Mouse (Mus musculus): Measurements from ENCODE around the gene Cacna2d4. TPM values are rescaled to one million over a fixed set of nuclear protein-coding genes. Genes with fewer than 3 reads are reported as not detected.

Gene Cacna2d4
- polyA plus RNA-seq, 1 experiment from 2014 or later, result 0.05 TPM

- 39% methylated on average over 7 of the region's 7 CpGs for WGBS
- H3K9ac ChIP-seq (ENCODE audit: low read length), result no peak overlapping the region
- no peak overlapping the region for H3K4me2 ChIP-seq
- H3K4me1 ChIP-seq (ENCODE audit: control insufficient read depth, insufficient read depth, low read length), result peaks cover 11% of the 10 kb centered on the region
- H3K4me3 ChIP-seq (ENCODE audit: low read depth, low read length), result no peak overlapping the region
- no peak overlapping the region for H3K27ac ChIP-seq (ENCODE audit: low read depth, low read length)
- H3K36me3 ChIP-seq (ENCODE audit: control insufficient read depth, insufficient read depth, low read length), result no peaks in the 10 kb centered on the region
- H3K9me3 ChIP-seq (ENCODE audit: control insufficient read depth, low read length), result no peaks in the 10 kb centered on the region
- no peak for DNase-seq (ENCODE audit: low spot score, missing footprints)
- no peak for ATAC-seq (ENCODE audit: low FRiP score)
- peaks cover 31% of the 10 kb centered on the region for H3K27me3 ChIP-seq (ENCODE audit: control insufficient read depth, insufficient read depth, low read length)
These were observed 90.2 kb downstream of the Cacna2d4 start for GRCm38 (mm10) chr6:119326541-119326940.

- H3K4me1 ChIP-seq (ENCODE audit: control insufficient read depth, insufficient read depth, low read length), result peaks cover 11% of the 10 kb centered on the region
- H3K4me2 ChIP-seq, result no peak overlapping the region
- 11% methylated on average over 10 of the region's 11 CpGs for WGBS
- H3K9me3 ChIP-seq (ENCODE audit: control insufficient read depth, low read length), result no peaks in the 10 kb centered on the region
- no peak overlapping the region for H3K27ac ChIP-seq (ENCODE audit: low read depth, low read length)
- peaks cover 32% of the 10 kb centered on the region for H3K27me3 ChIP-seq (ENCODE audit: control insufficient read depth, insufficient read depth, low read length)
- H3K36me3 ChIP-seq (ENCODE audit: control insufficient read depth, insufficient read depth, low read length), result no peaks in the 10 kb centered on the region
- no peak overlapping the region for H3K4me3 ChIP-seq (ENCODE audit: low read depth, low read length)
- ATAC-seq (ENCODE audit: low FRiP score) (0 out of 2 replicates have a peak, but pooled peaks have one; percentile 4), DNase-seq (ENCODE audit: low spot score, missing footprints) (no peak)
- H3K9ac ChIP-seq (ENCODE audit: low read length), result no peak overlapping the region
These were observed 92.3 kb downstream of the Cacna2d4 start for GRCm38 (mm10) chr6:119328521-119329115.

- 1% methylated on average over 8 of the region's 8 CpGs for WGBS
These were observed 92.9 kb downstream of the Cacna2d4 start for GRCm38 (mm10) chr6:119329215-119329714.

GRCm38 (mm10) chr6:119329936-119330335 is 93.6 kb downstream of the Cacna2d4 start:
- H3K27me3 ChIP-seq (ENCODE audit: control insufficient read depth, insufficient read depth, low read length), result peaks cover 32% of the 10 kb centered on the region
- peak overlapping the region; percentile 57 for H3K4me2 ChIP-seq
- WGBS, result 10% methylated on average over 6 of the region's 6 CpGs
- no peaks in the 10 kb centered on the region for H3K36me3 ChIP-seq (ENCODE audit: control insufficient read depth, insufficient read depth, low read length)
- H3K4me1 ChIP-seq (ENCODE audit: control insufficient read depth, insufficient read depth, low read length), result peaks cover 11% of the 10 kb centered on the region
- ATAC-seq (ENCODE audit: low FRiP score), result 0 out of 2 replicates have a peak, but pooled peaks have one; percentile 6
- no peak overlapping the region for H3K27ac ChIP-seq (ENCODE audit: low read depth, low read length)
- H3K9ac ChIP-seq (ENCODE audit: low read length), result no peak overlapping the region
- no peaks in the 10 kb centered on the region for H3K9me3 ChIP-seq (ENCODE audit: control insufficient read depth, low read length)
- peak; percentile 88 for DNase-seq (ENCODE audit: low spot score, missing footprints)
- peak overlapping the region; percentile 30; the same call in 1 of the 2 replicates for H3K4me3 ChIP-seq (ENCODE audit: low read depth, low read length)

More at GRCm38 (mm10) chr6:119329215-119329714, 92.9 kb downstream of the Cacna2d4 start:
- ATAC-seq (ENCODE audit: low FRiP score), result peak; percentile 31; the same call in 1 of the 2 replicates
- Histone ChIP-seq H3K27me3 (ENCODE audit: control insufficient read depth, insufficient read depth, low read length) (peaks cover 32% of the 10 kb centered on the region), H3K9ac (ENCODE audit: low read length) (no peak overlapping the region), H3K9me3 (ENCODE audit: control insufficient read depth, low read length) (no peaks in the 10 kb centered on the region), H3K27ac (ENCODE audit: low read depth, low read length) (no peak overlapping the region), H3K4me1 (ENCODE audit: control insufficient read depth, insufficient read depth, low read length) (peaks cover 11% of the 10 kb centered on the region), H3K4me3 (ENCODE audit: low read depth, low read length) (no peak overlapping the region), H3K36me3 (ENCODE audit: control insufficient read depth, insufficient read depth, low read length) (no peaks in the 10 kb centered on the region), H3K4me2 (0 out of 2 replicates have a peak overlapping the region, but pooled peaks have one; percentile 13)
- peak; percentile 88 for DNase-seq (ENCODE audit: low spot score, missing footprints)

- H3K4me2 ChIP-seq, result peak within 1 kb of the TSS; percentile 57
- H3K27ac ChIP-seq (ENCODE audit: low read depth, low read length), result no peak within 1 kb of the TSS
- peak within 1 kb of the TSS; percentile 30 for H3K4me3 ChIP-seq (ENCODE audit: low read depth, low read length)
- WGBS, result under 1% methylated on average over 31 of the region's 31 CpGs
- H3K4me1 ChIP-seq (ENCODE audit: control insufficient read depth, insufficient read depth, low read length), result peaks cover 11% of the 10 kb centered on the region
- peak; percentile 59; the same call in 1 of the 2 replicates for ATAC-seq (ENCODE audit: low FRiP score)
- DNase-seq (ENCODE audit: low spot score, missing footprints), result peak; percentile 91
- peak within 1 kb of the TSS; percentile 33; the same call in 1 of the 2 replicates for H3K9ac ChIP-seq (ENCODE audit: low read length)
- no peaks in the 10 kb centered on the region for H3K9me3 ChIP-seq (ENCODE audit: control insufficient read depth, low read length)
- no peaks in the 10 kb centered on the region for H3K36me3 ChIP-seq (ENCODE audit: control insufficient read depth, insufficient read depth, low read length)
- H3K27me3 ChIP-seq (ENCODE audit: control insufficient read depth, insufficient read depth, low read length), result peaks cover 32% of the 10 kb centered on the region
These were observed 94.2 kb downstream of the Cacna2d4 start, which contains the start of gene Lrtm2 for GRCm38 (mm10) chr6:119330506-119330905. Lrtm2 (minus strand) TSS chr6:119330766.

- ATAC-seq (ENCODE audit: low FRiP score) (no peak), DNase-seq (ENCODE audit: low spot score, missing footprints) (no peak)
- Histone ChIP-seq H3K36me3 (ENCODE audit: control insufficient read depth, insufficient read depth, low read length) (no peaks in the 10 kb centered on the region), H3K9ac (ENCODE audit: low read length) (no peak overlapping the region), H3K9me3 (ENCODE audit: control insufficient read depth, low read length) (no peaks in the 10 kb centered on the region), H3K4me1 (ENCODE audit: control insufficient read depth, insufficient read depth, low read length) (peaks cover 11% of the 10 kb centered on the region), H3K4me3 (ENCODE audit: low read depth, low read length) (no peak overlapping the region), H3K4me2 (no peak overlapping the region), H3K27me3 (ENCODE audit: control insufficient read depth, insufficient read depth, low read length) (peaks cover 32% of the 10 kb centered on the region), H3K27ac (ENCODE audit: low read depth, low read length) (no peak overlapping the region)
- 9% methylated on average over 1 of the region's 1 CpGs for WGBS
These were observed 95.8 kb downstream of the Cacna2d4 start for GRCm38 (mm10) chr6:119332111-119332510.

- H3K4me3 ChIP-seq (ENCODE audit: low read depth, low read length), result no peak overlapping the region
- H3K27ac ChIP-seq (ENCODE audit: low read depth, low read length), result no peak overlapping the region
- WGBS, result 46% methylated on average over 3 of the region's 3 CpGs
- peaks cover 17% of the 10 kb centered on the region for H3K4me1 ChIP-seq (ENCODE audit: control insufficient read depth, insufficient read depth, low read length)
- DNase-seq (ENCODE audit: low spot score, missing footprints) (no peak), ATAC-seq (ENCODE audit: low FRiP score) (no peak)
- no peaks in the 10 kb centered on the region for H3K9me3 ChIP-seq (ENCODE audit: control insufficient read depth, low read length)
- no peaks in the 10 kb centered on the region for H3K36me3 ChIP-seq (ENCODE audit: control insufficient read depth, insufficient read depth, low read length)
- no peak overlapping the region for H3K4me2 ChIP-seq
- H3K9ac ChIP-seq (ENCODE audit: low read length), result no peak overlapping the region
- H3K27me3 ChIP-seq (ENCODE audit: control insufficient read depth, insufficient read depth, low read length), result peaks cover 27% of the 10 kb centered on the region
These were observed 96.9 kb downstream of the Cacna2d4 start for GRCm38 (mm10) chr6:119333202-119333601.

GRCm38 (mm10) chr6:119333831-119334230 is 97.5 kb downstream of the Cacna2d4 start:
- no peaks in the 10 kb centered on the region for H3K36me3 ChIP-seq (ENCODE audit: control insufficient read depth, insufficient read depth, low read length)
- DNase-seq (ENCODE audit: low spot score, missing footprints) (no peak), ATAC-seq (ENCODE audit: low FRiP score) (no peak)
- H3K27me3 ChIP-seq (ENCODE audit: control insufficient read depth, insufficient read depth, low read length), result peaks cover 25% of the 10 kb centered on the region
- 37% methylated on average over 3 of the region's 3 CpGs for WGBS
- H3K9me3 ChIP-seq (ENCODE audit: control insufficient read depth, low read length), result no peaks in the 10 kb centered on the region
- no peak overlapping the region for H3K4me2 ChIP-seq
- H3K4me3 ChIP-seq (ENCODE audit: low read depth, low read length), result no peak overlapping the region
- peaks cover 23% of the 10 kb centered on the region for H3K4me1 ChIP-seq (ENCODE audit: control insufficient read depth, insufficient read depth, low read length)
- H3K27ac ChIP-seq (ENCODE audit: low read depth, low read length), result no peak overlapping the region
- H3K9ac ChIP-seq (ENCODE audit: low read length), result no peak overlapping the region

- Histone ChIP-seq H3K27me3 (ENCODE audit: control insufficient read depth, insufficient read depth, low read length) (peaks cover 5% of the 10 kb centered on the region), H3K9me3 (ENCODE audit: control insufficient read depth, low read length) (no peaks in the 10 kb centered on the region), H3K36me3 (ENCODE audit: control insufficient read depth, insufficient read depth, low read length) (no peaks in the 10 kb centered on the region), H3K9ac (ENCODE audit: low read length) (no peak overlapping the region), H3K27ac (ENCODE audit: low read depth, low read length) (no peak overlapping the region), H3K4me3 (ENCODE audit: low read depth, low read length) (no peak overlapping the region), H3K4me1 (ENCODE audit: control insufficient read depth, insufficient read depth, low read length) (peaks cover 13% of the 10 kb centered on the region), H3K4me2 (no peak overlapping the region)
- WGBS, result 79% methylated on average over 7 of the region's 7 CpGs
- ATAC-seq (ENCODE audit: low FRiP score) (no peak), DNase-seq (ENCODE audit: low spot score, missing footprints) (no peak)
These were observed 99.8 kb downstream of the Cacna2d4 start for GRCm38 (mm10) chr6:119336124-119336523.

Measured in midbrain, embryonic 11.5 days (tissue).